9 mouse cellular contexts compared by ENCODE assay signal in genomic region chr5:43894113-43894512, GRCm38 (mm10). TPM values are rescaled to one million over a fixed set of nuclear protein-coding genes. Genes with fewer than 3 reads are reported as not detected.
DNase-seq lines count a peak whose midpoint lies in the region; ATAC-seq lines count a peak whose summit lies in the region.
"Had no signal": no experiment of that assay in that cellular context is flagged by ENCODE, and none has a peak within 500 bp of the region (broad histone marks: within the 10 kb centered on the region; RNA-seq: fewer than 3 reads in every experiment).

No protein-coding gene starts in this region.

- ATAC-seq in kidney, embryonic 16.5 days (ENCODE audit: low FRiP score, low TSS enrichment), result peak; percentile 71; the same call in 1 of the 2 replicates
- peak; percentile 74 for ATAC-seq in megakaryocyte, adult 5-6 weeks (ENCODE audit: poor library complexity, severe bottlenecking)

- no peak overlapping the region for H3K27ac ChIP-seq in kidney, embryonic 16.5 days (ENCODE audit: low read length)
- H3K27ac ChIP-seq: limb, embryonic 12.5 days had no signal

- H3K4me2 ChIP-seq in kidney, embryonic 16.5 days (replicated peaks; ENCODE audit: low read depth, low read length), result no peak overlapping the region
- H3K4me2 ChIP-seq: limb, embryonic 12.5 days had no signal

- peak; percentile 68 for DNase-seq in gastrocnemius, adult 18-20 months (ENCODE audit: low spot score)
- DNase-seq in gastrocnemius, postnatal 25 days, result no peak
- peak; percentile 96 for DNase-seq in 3T3-L1 (ENCODE audit: low read depth, low spot score)
- peak; percentile 28 for DNase-seq in WW6 (ENCODE audit: low read depth, low spot score)
- DNase-seq in fat pad, adult 2 months (ENCODE audit: extremely low read depth, low read depth, low spot score), result peak; percentile 33
- no peak for DNase-seq in neural tube, embryonic 10.5 days (ENCODE audit: extremely low spot score, low spot score)

- H3K27me3 ChIP-seq in kidney, embryonic 16.5 days (ENCODE audit: insufficient read depth, low read length), result no peaks in the 10 kb centered on the region
- H3K27me3 ChIP-seq: limb, embryonic 12.5 days had no signal

- no peaks in the 10 kb centered on the region for H3K9me3 ChIP-seq in kidney, embryonic 16.5 days (ENCODE audit: low read length)
- H3K9me3 ChIP-seq: limb, embryonic 12.5 days had no signal

- no peaks in the 10 kb centered on the region for H3K36me3 ChIP-seq in kidney, embryonic 16.5 days (ENCODE audit: insufficient read depth, low read length)
- H3K36me3 ChIP-seq: limb, embryonic 12.5 days had no signal

- H3K4me1 ChIP-seq in kidney, embryonic 16.5 days (ENCODE audit: insufficient read depth, low read length), result no peaks in the 10 kb centered on the region

- WGBS in kidney, embryonic 16.5 days, result 66% methylated on average over 2 of the region's 2 CpGs

- no peak overlapping the region for H3K9ac ChIP-seq in kidney, embryonic 16.5 days (replicated peaks; ENCODE audit: low read length)
- H3K9ac ChIP-seq: limb, embryonic 12.5 days had no signal

- no peak overlapping the region for H3K4me3 ChIP-seq in kidney, embryonic 16.5 days (ENCODE audit: low read length)
- H3K4me3 ChIP-seq: limb, embryonic 12.5 days had no signal

RNA-seq across cellular contexts. Expression of gene Gm7879, which starts 18.8 kb away (rescaled TPM):
- total RNA-seq in gastrocnemius, adult 18-20 months (2021), result 1 to 10 TPM; 6.3 to 6.8 TPM
- 1 to 10 TPM; 3.2 to 5.3 TPM for total RNA-seq in gastrocnemius, postnatal 25 days (2021)
- 0.59 and 1.5 TPM in 2 replicates for polyA plus RNA-seq in kidney, embryonic 16.5 days (2015; fragmentation: Nextera tagmentation; extraction: Ambion mirVana)
- total RNA-seq in megakaryocyte, adult 5-6 weeks (2015), result 2.4 and 5.7 TPM in 2 replicates
- total RNA-seq in megakaryocyte, adult 5-6 weeks (2017), result 1.7 and 3.1 TPM in 2 replicates

RNA-seq across cellular contexts. Expression of gene Cd38, which starts 25.8 kb away (rescaled TPM):
- 1 to 10 TPM; 1.7 to 2.1 TPM for total RNA-seq in gastrocnemius, adult 18-20 months (2021)
- 1 to 10 TPM; 2.9 to 3.3 TPM for total RNA-seq in gastrocnemius, postnatal 25 days (2021)
- polyA plus RNA-seq in kidney, embryonic 16.5 days (2015; fragmentation: Nextera tagmentation; extraction: Ambion mirVana), result 35.3 and 37.7 TPM in 2 replicates
- total RNA-seq in megakaryocyte, adult 5-6 weeks (2015), result 0.83 and 1.6 TPM in 2 replicates
- 0.45 and 0.48 TPM in 2 replicates for total RNA-seq in megakaryocyte, adult 5-6 weeks (2017)

Comparison
In these comparisons a context has a peak if more than half of its experiments do, and no peak if none do; other contexts are left out.
1. DNase-seq: peak in gastrocnemius, adult 18-20 months (single experiment), 3T3-L1 (single experiment), WW6 (single experiment) and fat pad, adult 2 months (single experiment); none in gastrocnemius, postnatal 25 days (single experiment) and neural tube, embryonic 10.5 days (single experiment).